Mouse (Mus musculus) kidney, postnatal 0 days (tissue): ENCODE data around the gene Wsb2. TPM values are rescaled to one million over a fixed set of nuclear protein-coding genes. Genes with fewer than 3 reads are reported as not detected.
A peak's percentile ranks its signal among the peaks of the same experiment; 100 is the strongest.

Experiments
- ATAC-seq: fragments of 200-750 bp; cut with Nextera tagmentation; replicated peaks from 2 replicates; pipeline ENCODE4 v1.8.0; 2017; ENCODE audit warnings: low read depth, moderate number of reproducible peaks, moderate TSS enrichment, moderate library complexity; ENCODE audit not compliant: low FRiP score
- DNase-seq: peaks from one replicate; pipeline ENCODE4 v3.0.0-alpha.2; 2016; ENCODE audit warnings: low spot score
- H3K27ac ChIP-seq: fragments of 300-500 bp; sonication (generic); 2 replicates; pipeline ENCODE4 v1.5.1; 2014; ENCODE audit warnings: mild to moderate bottlenecking
- H3K27me3 ChIP-seq: fragments of 300-500 bp; sonication (generic); 2 replicates; pipeline ENCODE4 v1.6.1; 2014; ENCODE audit warnings: low read length, mixed read lengths; ENCODE audit not compliant: insufficient read depth
- H3K36me3 ChIP-seq: fragments of 300-500 bp; sonication (generic); 2 replicates; pipeline ENCODE4 v1.6.1; 2014; ENCODE audit warnings: low read length, mixed read lengths; ENCODE audit not compliant: insufficient read depth
- H3K4me1 ChIP-seq: fragments of 300-500 bp; sonication (generic); replicated peaks from 2 replicates; pipeline ENCODE4 v1.6.1; 2014; ENCODE audit warnings: antibody characterized with exemption, low read length, mixed read lengths; ENCODE audit not compliant: insufficient read depth
- H3K4me2 ChIP-seq: fragments of 300-500 bp; sonication (generic); 2 replicates; pipeline ENCODE4 v1.6.1; 2014; ENCODE audit warnings: mild to moderate bottlenecking, low read length, moderate library complexity, mixed read lengths
- H3K4me3 ChIP-seq: fragments of 300-500 bp; sonication (generic); replicated peaks from 2 replicates; pipeline ENCODE4 v1.5.1; 2014; ENCODE audit warnings: low read depth, low read length
- H3K9ac ChIP-seq: fragments of 300-500 bp; sonication (generic); 2 replicates; pipeline ENCODE4 v1.6.1; 2014; ENCODE audit warnings: low read depth, low read length
- H3K9me3 ChIP-seq: fragments of 300-500 bp; sonication (generic); replicated peaks from 2 replicates; pipeline ENCODE4 v1.6.1; 2016; ENCODE audit warnings: low read length, inconsistent platforms, mixed read lengths
- CTCF ChIP-seq: IDR thresholded peaks from 2 replicates; pipeline ENCODE4 v1.5.1; 2016; ENCODE audit warnings: antibody characterized with exemption, low read depth, mild to moderate bottlenecking, moderate library complexity
- WGBS: fragments of 180-500 bp; shearing (Covaris S2); extraction: QIAGEN DNeasy Blood & Tissue Kit; methylation state at CpG from one replicate; pipeline ENCODE4 v1.1.7; 2014; 5-methylcytosine and 5-hydroxymethylcytosine counted together
- polyA plus RNA-seq: library from polyadenylated mRNA; unstranded; fragments of >200 nt; fragmentation: Nextera tagmentation; extraction: Ambion mirVana; gene quantifications from 2 replicates; pipeline ENCODE4 v1.2.1, GENCODE M21; 2015

Gene Wsb2
- polyA plus RNA-seq, 1 experiment from 2014 or later = 89.3 TPM

DNA sequence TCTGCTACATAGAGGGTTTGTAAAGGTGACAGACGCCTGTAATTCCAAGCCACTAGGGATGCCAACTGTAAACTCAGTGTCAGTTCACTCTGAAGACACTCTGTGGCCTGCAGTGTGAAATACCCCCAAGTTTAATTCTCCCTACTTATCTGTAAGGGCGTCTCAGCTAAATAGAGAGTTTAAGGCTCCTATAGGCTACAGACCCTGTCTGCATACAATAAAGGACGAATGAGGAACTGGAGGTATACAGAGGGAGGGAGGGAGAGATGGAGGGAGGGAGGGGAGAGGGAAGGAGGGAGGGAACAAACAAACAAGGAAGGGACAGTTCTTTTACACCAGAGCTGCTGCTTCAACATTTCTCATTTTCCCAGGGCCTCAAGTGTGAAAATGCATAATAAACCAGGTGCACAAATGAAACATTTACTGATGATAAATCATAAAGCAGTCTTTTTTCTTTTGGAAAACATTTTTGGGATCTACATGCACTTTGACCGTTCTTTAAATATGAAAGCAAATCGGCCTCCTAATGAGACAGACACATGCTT lies 11.6 kb upstream of the Wsb2 start:
- WGBS = 81% methylated on average over 5 of the region's 5 CpGs
- Histone ChIP-seq H3K9ac (no peak overlapping the region), H3K4me2 (no peak overlapping the region), H3K36me3 (0 out of 2 replicates have a peak, but pooled peaks cover 2% of the 10 kb centered on the region), H3K4me1 (no peaks in the 10 kb centered on the region), H3K27ac (no peak overlapping the region), H3K4me3 (no peak overlapping the region), H3K27me3 (no peaks in the 10 kb centered on the region), H3K9me3 (no peaks in the 10 kb centered on the region)
- ATAC-seq (no peak), DNase-seq (no peak)
- TF ChIP-seq CTCF = no peak

DNA sequence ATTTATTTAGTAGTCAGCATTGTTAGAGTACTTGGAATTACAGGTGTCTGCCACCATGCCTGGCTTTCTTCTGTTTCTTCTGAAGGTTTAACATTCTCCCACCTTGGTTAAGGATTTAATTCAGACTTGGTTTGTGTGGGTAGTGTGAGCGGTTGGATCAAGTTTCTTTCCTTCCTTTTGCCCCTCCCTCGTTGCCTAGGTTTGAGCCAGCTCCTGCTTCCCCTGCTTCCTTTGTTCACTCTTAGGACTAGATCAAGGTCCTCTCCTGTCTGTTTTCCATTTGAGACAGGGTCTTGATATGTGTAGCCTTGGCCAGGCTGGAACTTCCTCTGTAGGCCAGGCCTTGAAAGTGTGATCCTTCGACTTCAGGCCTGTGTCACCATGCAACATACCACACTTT lies 10.8 kb upstream of the Wsb2 start:
- DNase-seq (peak; percentile 45), ATAC-seq (no peak)
- Histone ChIP-seq H3K27me3 (no peaks in the 10 kb centered on the region), H3K4me1 (no peaks in the 10 kb centered on the region), H3K4me2 (no peak overlapping the region), H3K9me3 (no peaks in the 10 kb centered on the region), H3K9ac (no peak overlapping the region), H3K36me3 (0 out of 2 replicates have a peak, but pooled peaks cover 2% of the 10 kb centered on the region), H3K27ac (no peak overlapping the region), H3K4me3 (no peak overlapping the region)
- TF ChIP-seq CTCF = no peak
- WGBS = 41% methylated on average over 3 of the region's 3 CpGs

DNA sequence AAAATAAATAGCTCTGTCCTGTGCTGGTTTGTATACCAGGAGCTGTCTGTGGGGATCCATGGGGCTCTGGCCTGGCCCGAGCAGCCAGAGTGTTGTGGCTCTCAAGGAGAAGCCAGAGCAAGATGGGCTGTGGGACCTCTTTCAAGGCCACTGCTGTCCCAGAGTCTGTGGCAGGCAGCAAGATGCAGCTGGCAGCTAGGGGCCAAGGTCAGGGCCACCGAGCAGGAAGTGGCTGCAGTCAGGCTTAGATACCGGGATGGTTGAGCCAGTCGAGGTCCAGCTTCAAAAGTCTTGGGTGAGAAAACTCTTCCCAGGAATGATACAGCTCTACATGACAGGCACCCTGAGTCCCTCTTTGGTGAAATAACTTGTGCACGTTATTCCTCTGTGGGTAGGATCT lies 10.1 kb upstream of the Wsb2 start:
- WGBS = 63% methylated on average over 5 of the region's 5 CpGs
- Histone ChIP-seq H3K27ac (no peak overlapping the region), H3K27me3 (no peaks in the 10 kb centered on the region), H3K9ac (no peak overlapping the region), H3K4me1 (no peaks in the 10 kb centered on the region), H3K4me2 (no peak overlapping the region), H3K4me3 (no peak overlapping the region), H3K9me3 (no peaks in the 10 kb centered on the region), H3K36me3 (0 out of 2 replicates have a peak, but pooled peaks cover 2% of the 10 kb centered on the region)
- ATAC-seq = no peak
- no peak for TF ChIP-seq CTCF
- no peak for DNase-seq

DNA sequence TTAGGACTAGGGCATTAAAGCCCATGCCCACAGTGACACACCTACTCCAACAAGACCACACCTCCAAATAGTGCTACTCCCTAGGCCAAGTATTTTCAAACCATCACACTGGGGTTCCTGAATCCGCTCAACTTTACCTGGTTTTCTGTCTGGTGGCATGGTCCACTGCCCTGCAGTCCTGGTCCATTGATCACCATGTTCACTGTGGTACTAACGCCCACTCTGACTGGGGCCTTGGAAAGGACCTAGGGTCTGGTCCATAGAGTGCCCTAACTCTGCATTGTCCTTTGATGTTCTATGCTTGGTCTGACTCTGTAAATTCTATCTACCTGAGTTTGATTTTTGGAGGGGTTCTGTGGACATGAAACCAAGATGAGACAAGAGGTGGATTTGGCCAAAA lies 9.3 kb upstream of the Wsb2 start:
- H3K4me1 ChIP-seq = no peaks in the 10 kb centered on the region
- H3K27ac ChIP-seq = no peak overlapping the region
- TF ChIP-seq CTCF = no peak
- no peaks in the 10 kb centered on the region for H3K27me3 ChIP-seq
- H3K36me3 ChIP-seq = 0 out of 2 replicates have a peak, but pooled peaks cover 2% of the 10 kb centered on the region
- H3K4me2 ChIP-seq = no peak overlapping the region
- no peaks in the 10 kb centered on the region for H3K9me3 ChIP-seq
- H3K9ac ChIP-seq = no peak overlapping the region
- 85% methylated on average over 2 of the region's 2 CpGs for whole genome bisulfite sequencing
- DNase-seq (no peak), ATAC-seq (peak; percentile 57; the same call in 1 of the 2 replicates)
- no peak overlapping the region for H3K4me3 ChIP-seq

DNA sequence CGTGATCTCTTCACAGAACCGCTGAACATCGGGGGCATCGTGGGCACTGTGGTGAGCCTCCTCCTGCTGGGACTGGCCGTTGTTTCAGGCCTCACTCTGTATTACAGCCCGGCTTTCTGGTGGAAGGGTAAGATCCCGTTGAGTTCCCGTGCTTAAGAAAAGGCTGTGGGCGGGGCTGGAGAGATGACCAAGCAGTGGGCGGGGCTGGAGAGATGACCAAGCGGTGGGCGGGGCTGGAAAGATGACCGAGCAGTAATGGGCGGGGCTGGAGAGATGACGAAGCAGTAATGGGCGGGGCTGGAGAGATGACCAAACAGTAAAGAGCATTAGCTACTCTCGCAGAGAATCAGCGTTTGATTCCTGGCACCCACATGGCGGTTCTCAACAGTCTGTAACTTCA lies 8.8 kb upstream of the Wsb2 start:
- Histone ChIP-seq H3K27me3 (no peaks in the 10 kb centered on the region), H3K4me1 (no peaks in the 10 kb centered on the region), H3K4me3 (no peak overlapping the region), H3K27ac (no peak overlapping the region), H3K9me3 (no peaks in the 10 kb centered on the region), H3K9ac (no peak overlapping the region), H3K36me3 (0 out of 2 replicates have a peak, but pooled peaks cover 2% of the 10 kb centered on the region), H3K4me2 (no peak overlapping the region)
- TF ChIP-seq CTCF = no peak
- no peak for ATAC-seq
- peak; percentile 82 for DNase-seq
- WGBS = 43% methylated on average over 19 of the region's 19 CpGs

DNA sequence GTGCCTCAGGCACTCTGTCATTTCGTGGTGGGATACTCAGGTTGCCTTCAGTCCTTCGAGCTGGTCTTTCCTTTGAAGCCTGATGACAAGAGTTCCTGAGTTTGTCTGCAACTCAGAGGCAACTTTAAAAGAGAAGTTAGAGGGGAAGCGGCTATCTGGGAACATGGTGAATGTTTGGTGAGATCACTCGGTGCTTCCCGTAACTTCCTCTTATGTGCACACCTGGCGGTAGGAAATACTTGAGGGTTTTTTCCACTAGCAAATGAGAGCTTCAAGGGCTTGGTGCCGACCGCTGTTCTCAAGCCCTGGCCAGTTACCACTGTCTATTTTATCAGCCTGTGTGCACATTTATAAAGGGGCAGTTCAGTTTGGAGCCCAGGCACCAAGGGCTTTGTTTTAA lies 3.0 kb upstream of the Wsb2 start:
- Histone ChIP-seq H3K9ac (no peak overlapping the region), H3K4me2 (no peak overlapping the region), H3K36me3 (no peaks in the 10 kb centered on the region), H3K4me3 (no peak overlapping the region), H3K9me3 (no peaks in the 10 kb centered on the region), H3K4me1 (peaks cover 3% of the 10 kb centered on the region; the same call in 1 of the 2 replicates), H3K27ac (no peak overlapping the region), H3K27me3 (no peaks in the 10 kb centered on the region)
- DNase-seq (no peak), ATAC-seq (no peak)
- WGBS = 68% methylated on average over 8 of the region's 8 CpGs
- TF ChIP-seq CTCF = no peak
